Mouse (Mus musculus) MEL (cell line): ENCODE data around the gene Ank2.

Source experiments
- CHD2 ChIP-seq: IDR thresholded peaks from 2 replicates; pipeline ENCODE4 v1.6.1; 2011; ENCODE audit warnings: low read length, improper control_type of control experiment
- ELF1 ChIP-seq: IDR thresholded peaks from 2 replicates; pipeline ENCODE4 v1.6.1; 2014; ENCODE audit warnings: low read depth, mild to moderate bottlenecking, inconsistent platforms, low read length, improper control_type of control experiment, moderate library complexity

DNA sequence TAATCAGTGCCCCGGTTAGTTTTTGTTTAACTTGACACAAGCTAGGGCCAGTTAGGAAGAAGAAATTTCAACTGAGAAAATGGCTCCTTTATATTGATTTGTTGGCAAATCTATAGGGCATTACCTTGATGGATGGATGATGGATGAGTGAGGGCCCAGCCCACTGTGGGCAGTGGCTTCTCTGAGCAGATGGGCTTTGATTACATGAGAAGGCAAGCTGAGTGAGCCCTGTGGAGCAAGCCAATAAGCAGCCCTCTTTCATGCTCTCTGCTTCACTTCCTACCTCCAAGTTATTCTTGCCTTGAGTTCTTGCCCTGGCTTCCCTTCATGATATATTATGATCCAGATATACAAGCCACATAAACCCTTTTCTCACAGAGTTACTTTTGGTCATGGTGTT, 401.4 kb downstream of the Ank2 start:
- TF ChIP-seq CHD2 = no peak
- no peak for TF ChIP-seq ELF1
